Mouse (Mus musculus) embryonic facial prominence, embryonic 13.5 days (tissue): ENCODE data around the gene Fibp. TPM values are rescaled to one million over a fixed set of nuclear protein-coding genes. Genes with fewer than 3 reads are reported as not detected.

ENCODE experiments used
- ATAC-seq: fragments of 200-750 bp; cut with Nextera tagmentation; 2 replicates; pipeline ENCODE4 v1.8.0; 2017; ENCODE audit warnings: low read depth; ENCODE audit not compliant: insufficient number of reproducible peaks, insufficient read depth, low FRiP score, low TSS enrichment
- H3K27ac ChIP-seq: fragments of 300-500 bp; sonication (generic); 2 replicates; pipeline ENCODE4 v1.5.1; 2015; ENCODE audit warnings: moderate library complexity, mild to moderate bottlenecking, inconsistent platforms
- H3K27me3 ChIP-seq: fragments of 300-500 bp; sonication (generic); 2 replicates; pipeline ENCODE4 v1.6.1; 2015; ENCODE audit warnings: mild to moderate bottlenecking, inconsistent platforms
- H3K36me3 ChIP-seq: fragments of 300-500 bp; sonication (generic); 2 replicates; pipeline ENCODE4 v1.6.1; 2015; ENCODE audit warnings: mild to moderate bottlenecking, inconsistent platforms
- H3K4me1 ChIP-seq: fragments of 300-500 bp; sonication (generic); 2 replicates; pipeline ENCODE4 v1.6.1; 2015; ENCODE audit warnings: inconsistent platforms
- H3K4me2 ChIP-seq: fragments of 300-500 bp; sonication (generic); 2 replicates; pipeline ENCODE4 v1.6.1; 2015; ENCODE audit warnings: moderate library complexity, mild to moderate bottlenecking, inconsistent platforms
- H3K4me3 ChIP-seq: fragments of 300-500 bp; sonication (generic); 2 replicates; pipeline ENCODE4 v1.5.1; 2015; ENCODE audit warnings: mild to moderate bottlenecking, inconsistent platforms
- H3K9ac ChIP-seq: fragments of 300-500 bp; sonication (generic); 2 replicates; pipeline ENCODE4 v1.6.1; 2015; ENCODE audit warnings: mild to moderate bottlenecking, inconsistent platforms
- H3K9me3 ChIP-seq: fragments of 300-500 bp; sonication (generic); 2 replicates; pipeline ENCODE4 v1.6.1; 2016; ENCODE audit warnings: inconsistent platforms
- WGBS: fragments of 180-500 bp; shearing (Covaris S2); methylation state at CpG from one replicate; pipeline ENCODE4 v1.1.7; 2015; ENCODE audit warnings: mixed read lengths; 5-methylcytosine and 5-hydroxymethylcytosine counted together
- polyA plus RNA-seq: library from polyadenylated mRNA; unstranded; fragments of >200 nt; fragmentation: Nextera tagmentation; extraction: Ambion mirVana; gene quantifications from 2 replicates; pipeline ENCODE4 v1.2.1, GENCODE M21; 2015

The Fibp gene
- polyA plus RNA-seq, 1 experiment from 2014 or later, result 144 TPM

DNA sequence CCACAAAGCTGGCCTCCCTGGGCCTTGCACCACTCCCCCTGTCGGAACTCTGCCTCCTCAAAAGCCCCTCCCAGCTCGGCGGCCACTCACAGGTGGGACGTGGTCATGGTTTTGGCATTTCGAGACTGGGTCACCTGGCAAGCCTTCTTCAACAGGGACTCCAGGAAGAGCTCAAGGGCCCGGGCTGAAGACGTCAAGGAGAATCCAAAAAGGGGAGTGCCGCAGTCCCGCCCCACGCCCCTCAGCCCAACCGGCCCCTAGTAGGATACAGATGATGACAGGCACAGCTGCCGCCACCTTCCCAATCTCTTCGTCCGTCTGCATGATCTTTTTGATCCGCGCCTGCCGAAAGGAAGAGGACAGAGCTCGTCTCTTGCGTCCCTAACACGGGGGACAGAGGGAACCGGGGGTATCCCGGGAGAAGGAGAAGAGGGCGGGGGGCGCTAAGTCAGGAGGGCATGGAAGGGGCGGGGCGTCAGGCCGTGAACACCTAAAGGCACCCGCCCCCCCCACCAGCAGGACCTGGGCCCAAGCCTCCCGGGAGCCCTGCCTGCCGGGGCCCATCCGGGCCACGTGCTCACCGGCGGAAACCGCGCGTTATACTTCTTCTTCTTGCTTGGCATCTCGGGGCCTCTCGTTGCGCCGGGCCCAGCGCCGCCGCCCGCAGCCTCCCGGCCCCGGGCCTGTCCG is 36.2 kb upstream of the Fibp start:
- H3K9me3 ChIP-seq, result no peaks in the 10 kb centered on the region
- WGBS, result under 1% methylated on average over 47 of the region's 48 CpGs
- peak overlapping the region; percentile 90 for H3K27ac ChIP-seq
- no peaks in the 10 kb centered on the region for H3K27me3 ChIP-seq
- H3K4me2 ChIP-seq, result peak overlapping the region; percentile 79
- peak overlapping the region; percentile 72 for H3K4me3 ChIP-seq
- H3K36me3 ChIP-seq, result peaks cover 58% of the 10 kb centered on the region
- H3K9ac ChIP-seq, result peak overlapping the region; percentile 85
- peak; percentile 60 for ATAC-seq
- peaks cover 37% of the 10 kb centered on the region for H3K4me1 ChIP-seq

DNA sequence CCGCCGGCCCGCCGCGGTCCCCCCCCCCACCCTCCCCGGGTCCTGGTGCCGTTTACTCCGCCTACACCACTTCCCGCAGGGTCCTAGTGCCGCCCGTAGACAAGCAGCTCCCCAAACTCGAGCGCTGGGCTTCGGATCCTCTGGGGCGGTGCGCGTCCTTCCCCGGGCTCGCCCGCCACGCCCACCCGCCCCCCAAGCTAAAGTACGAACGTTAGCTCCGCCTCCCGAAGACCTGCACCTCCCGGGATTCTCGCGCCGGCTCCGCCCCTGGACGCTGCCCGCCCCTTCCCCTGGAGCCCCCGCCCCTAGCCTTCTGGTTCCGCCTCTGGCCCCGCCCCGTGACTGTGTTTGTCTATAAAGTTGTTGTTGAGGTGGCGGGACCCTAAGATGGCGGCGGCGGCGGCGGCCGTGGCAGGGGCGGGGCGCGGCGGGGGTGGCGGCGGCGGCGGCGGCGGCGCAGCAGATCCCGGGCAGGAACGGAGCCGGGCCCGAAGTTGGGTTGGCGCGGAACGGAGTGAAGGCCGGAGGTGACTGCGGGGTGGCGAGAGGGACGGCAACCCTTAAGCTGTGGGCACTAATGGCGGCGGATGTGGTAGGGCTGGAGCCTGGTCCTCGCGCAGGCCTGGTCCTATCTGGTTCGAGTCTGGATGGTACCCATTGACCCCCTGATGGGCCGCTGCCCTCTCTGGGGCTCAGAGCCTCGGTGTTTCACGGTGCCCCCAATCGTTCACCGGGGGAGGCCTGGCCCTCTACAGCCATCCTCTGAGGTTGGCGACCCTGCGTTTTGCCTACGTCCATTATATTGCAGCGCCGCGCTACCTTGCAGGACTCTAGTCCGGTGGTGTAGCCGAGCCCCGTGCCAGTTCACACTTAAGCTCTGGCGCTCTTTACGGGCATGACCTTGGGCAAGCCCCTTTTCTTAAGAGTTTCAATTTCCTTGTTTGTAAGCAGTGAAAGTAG is 35.4 kb upstream of the Fibp start, which contains the start of the genes Drap1 and AI837181:
TSS of gene Drap1 (minus strand) at position 198 of the 960 bp plus-strand sequence.
TSS of gene AI837181 (plus strand) at position 363 of the 960 bp plus-strand sequence.
- peak; percentile 93 for ATAC-seq
- WGBS, result under 1% methylated on average over 66 of the region's 87 CpGs
- H3K27me3 ChIP-seq, result no peaks in the 10 kb centered on the region
- H3K9ac ChIP-seq, result peak within 1 kb of the TSS; percentile 93
- peak within 1 kb of the TSS; percentile 90 for H3K27ac ChIP-seq
- peak within 1 kb of the TSS; percentile 79 for H3K4me2 ChIP-seq
- peaks cover 37% of the 10 kb centered on the region for H3K4me1 ChIP-seq
- H3K36me3 ChIP-seq, result peaks cover 53% of the 10 kb centered on the region
- H3K4me3 ChIP-seq, result peak within 1 kb of the TSS; percentile 72
- no peaks in the 10 kb centered on the region for H3K9me3 ChIP-seq

DNA sequence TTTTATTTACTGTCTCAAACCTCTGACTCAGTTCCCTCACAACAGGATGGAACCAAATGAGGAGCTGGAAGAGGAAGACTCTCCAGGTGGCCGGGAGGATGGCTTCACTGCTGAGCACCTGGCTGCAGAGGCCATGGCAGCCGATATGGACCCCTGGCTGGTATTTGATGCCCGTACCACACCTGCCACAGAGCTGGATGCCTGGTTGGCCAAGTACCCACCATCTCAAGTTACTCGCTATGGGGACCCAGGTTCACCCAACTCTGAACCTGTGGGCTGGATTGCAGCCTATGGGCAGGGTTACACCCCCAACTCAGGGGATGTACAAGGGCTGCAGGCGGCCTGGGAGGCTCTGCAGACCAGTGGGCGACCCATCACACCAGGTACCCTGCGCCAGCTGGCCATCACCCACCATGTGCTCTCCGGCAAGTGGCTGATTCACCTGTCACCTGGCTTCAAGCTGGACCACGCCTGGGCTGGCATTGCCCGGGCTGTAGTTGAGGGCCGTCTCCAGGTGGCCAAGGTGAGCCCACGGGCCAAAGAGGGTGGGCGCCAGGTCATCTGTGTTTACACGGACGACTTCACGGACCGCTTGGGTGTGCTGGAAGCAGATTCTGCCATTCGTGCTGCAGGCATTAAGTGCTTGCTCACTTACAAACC is 34.4 kb upstream of the Fibp start:
- no peak overlapping the region for H3K27ac ChIP-seq
- H3K4me2 ChIP-seq, result peak overlapping the region; percentile 79
- no peaks in the 10 kb centered on the region for H3K9me3 ChIP-seq
- H3K9ac ChIP-seq, result peak overlapping the region; percentile 93
- 89% methylated on average over 18 of the region's 18 CpGs for WGBS
- H3K27me3 ChIP-seq, result no peaks in the 10 kb centered on the region
- peaks cover 37% of the 10 kb centered on the region for H3K4me1 ChIP-seq
- ATAC-seq, result no peak
- peaks cover 44% of the 10 kb centered on the region for H3K36me3 ChIP-seq
- peak overlapping the region; percentile 72 for H3K4me3 ChIP-seq

DNA sequence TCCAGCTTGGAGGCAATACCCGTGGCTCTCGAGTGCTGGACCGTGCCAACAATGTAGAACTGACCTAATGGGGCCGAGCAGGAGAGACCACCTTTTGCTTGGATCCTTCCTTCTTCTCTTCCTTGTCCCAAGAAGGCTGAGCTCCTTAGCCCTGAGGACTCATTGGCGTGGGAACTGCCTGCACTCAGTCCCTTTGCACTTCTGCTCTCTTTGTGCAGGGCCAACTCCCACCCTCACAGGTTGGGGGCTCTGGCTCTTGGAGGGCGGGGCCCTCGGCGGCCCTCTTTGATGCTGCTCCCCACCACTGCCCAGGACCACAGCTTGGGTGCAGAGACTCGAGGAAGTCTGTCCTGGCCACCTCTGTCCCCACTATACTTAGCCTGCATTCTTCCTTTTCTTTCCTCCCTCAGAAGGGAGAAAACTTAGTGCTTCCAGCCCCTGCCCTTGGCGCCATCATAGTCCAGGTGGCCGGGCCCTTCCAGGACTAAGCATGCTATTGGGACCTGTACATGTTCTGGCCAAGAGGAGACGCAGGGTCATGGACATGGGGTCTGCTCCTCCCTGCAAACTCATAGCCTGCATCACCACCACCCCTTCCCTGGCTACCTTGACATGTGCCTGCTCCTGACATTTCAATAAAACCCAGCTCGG is 33.6 kb upstream of the Fibp start:
- H3K27ac ChIP-seq, result no peak overlapping the region
- H3K9ac ChIP-seq, result peak overlapping the region; percentile 93
- peaks cover 37% of the 10 kb centered on the region for H3K36me3 ChIP-seq
- WGBS, result 91% methylated on average over 13 of the region's 13 CpGs
- no peaks in the 10 kb centered on the region for H3K9me3 ChIP-seq
- peaks cover 37% of the 10 kb centered on the region for H3K4me1 ChIP-seq
- H3K4me3 ChIP-seq, result peak overlapping the region; percentile 72
- H3K4me2 ChIP-seq, result peak overlapping the region; percentile 79
- ATAC-seq, result no peak
- H3K27me3 ChIP-seq, result no peaks in the 10 kb centered on the region

- no peaks in the 10 kb centered on the region for H3K9me3 ChIP-seq
- no peaks in the 10 kb centered on the region for H3K27me3 ChIP-seq
- H3K4me3 ChIP-seq, result no peak overlapping the region
- peaks cover 24% of the 10 kb centered on the region for H3K36me3 ChIP-seq
- peak overlapping the region; percentile 48; the same call in 1 of the 2 replicates for H3K27ac ChIP-seq
- WGBS, result 73% methylated on average over 2 of the region's 2 CpGs
- no peak for ATAC-seq
- H3K4me2 ChIP-seq, result no peak overlapping the region
- peaks cover 34% of the 10 kb centered on the region for H3K4me1 ChIP-seq
- no peak overlapping the region for H3K9ac ChIP-seq
These were observed 32.3 kb upstream of the Fibp start for GRCm38 (mm10) chr19:5428083-5428482.

DNA sequence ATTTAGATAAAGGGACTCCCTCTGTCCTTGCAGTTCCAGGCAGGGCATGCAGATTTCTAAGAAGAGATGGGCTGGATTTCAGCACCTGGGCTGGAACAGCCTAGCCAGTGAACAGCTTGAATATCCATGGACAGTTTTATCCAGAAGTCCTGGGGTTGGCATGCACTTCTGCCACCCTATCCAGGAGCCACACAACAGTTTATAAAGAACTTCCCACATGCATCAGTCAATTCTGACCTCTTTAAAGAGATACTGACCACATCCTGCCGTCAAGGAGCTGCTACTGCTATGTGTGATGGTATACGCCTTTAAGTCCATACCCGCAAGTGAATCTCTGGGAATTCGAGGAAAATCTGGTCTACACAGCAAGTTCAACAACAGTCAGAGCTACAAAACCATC is 31.2 kb upstream of the Fibp start:
- Histone ChIP-seq H3K4me1 (peaks cover 35% of the 10 kb centered on the region), H3K4me2 (no peak overlapping the region), H3K27me3 (no peaks in the 10 kb centered on the region), H3K9me3 (no peaks in the 10 kb centered on the region), H3K36me3 (peaks cover 22% of the 10 kb centered on the region), H3K27ac (0 out of 2 replicates have a peak overlapping the region, but pooled peaks have one; percentile 33), H3K4me3 (no peak overlapping the region), H3K9ac (0 out of 2 replicates have a peak overlapping the region, but pooled peaks have one; percentile 6)
- no peak for ATAC-seq
- 83% methylated on average over 4 of the region's 4 CpGs for WGBS

DNA sequence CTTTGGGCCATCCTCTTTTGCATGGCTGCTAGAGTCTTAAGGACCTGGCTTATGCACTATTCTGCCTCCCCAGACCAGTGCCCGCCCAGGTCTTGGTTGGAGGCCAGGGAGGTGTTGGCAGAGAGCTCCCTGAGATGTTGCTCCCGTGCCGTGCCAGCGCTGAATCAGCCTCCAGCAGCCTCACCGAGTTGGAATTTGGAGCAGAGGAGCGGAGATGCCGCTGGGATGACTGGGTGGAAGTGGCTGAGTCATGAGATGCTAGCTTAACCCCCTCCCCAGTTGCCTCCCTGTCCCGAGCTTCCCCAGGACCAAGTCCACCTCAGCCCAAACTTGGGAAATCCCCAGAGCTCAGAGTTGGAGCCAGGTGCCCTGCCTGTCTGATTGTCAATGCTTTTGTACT is 30.6 kb upstream of the Fibp start:
- no peak overlapping the region for H3K4me2 ChIP-seq
- no peaks in the 10 kb centered on the region for H3K9me3 ChIP-seq
- peaks cover 35% of the 10 kb centered on the region for H3K4me1 ChIP-seq
- no peaks in the 10 kb centered on the region for H3K27me3 ChIP-seq
- peaks cover 22% of the 10 kb centered on the region for H3K36me3 ChIP-seq
- no peak overlapping the region for H3K27ac ChIP-seq
- 73% methylated on average over 8 of the region's 8 CpGs for WGBS
- H3K9ac ChIP-seq, result no peak overlapping the region
- H3K4me3 ChIP-seq, result no peak overlapping the region
- no peak for ATAC-seq

DNA sequence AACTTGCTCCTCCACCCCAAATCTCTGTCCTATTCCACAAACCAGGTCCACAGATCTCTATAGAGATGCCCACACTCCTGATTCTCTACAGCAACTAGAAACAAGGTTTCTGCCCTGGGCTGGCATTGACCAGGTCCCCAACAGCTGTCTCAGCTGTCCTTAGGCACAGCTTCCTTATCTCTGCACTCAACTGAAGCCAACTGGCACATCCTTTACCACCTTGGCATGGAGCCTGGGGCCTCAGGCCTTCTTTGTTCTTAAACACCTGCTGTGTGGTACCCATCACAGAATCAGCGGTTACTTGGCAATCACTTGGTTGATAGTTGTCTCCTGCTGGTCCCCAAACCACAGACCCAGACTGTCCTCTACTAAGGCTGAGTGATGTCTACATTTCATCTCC is 30.0 kb upstream of the Fibp start:
- H3K27ac ChIP-seq, result no peak overlapping the region
- peaks cover 35% of the 10 kb centered on the region for H3K4me1 ChIP-seq
- no peaks in the 10 kb centered on the region for H3K9me3 ChIP-seq
- H3K36me3 ChIP-seq, result peaks cover 22% of the 10 kb centered on the region
- no peak overlapping the region for H3K4me3 ChIP-seq
- 87% methylated on average over 1 of the region's 1 CpGs for WGBS
- no peak overlapping the region for H3K4me2 ChIP-seq
- no peaks in the 10 kb centered on the region for H3K27me3 ChIP-seq
- ATAC-seq, result no peak
- H3K9ac ChIP-seq, result no peak overlapping the region

GRCm38 (mm10) chr19:5431911-5432464 is 28.4 kb upstream of the Fibp start:
- Histone ChIP-seq H3K36me3 (peaks cover 10% of the 10 kb centered on the region), H3K4me3 (no peak overlapping the region), H3K9me3 (no peaks in the 10 kb centered on the region), H3K9ac (peak overlapping the region; percentile 7; the same call in 1 of the 2 replicates), H3K27me3 (no peaks in the 10 kb centered on the region), H3K4me1 (peaks cover 22% of the 10 kb centered on the region), H3K27ac (no peak overlapping the region), H3K4me2 (no peak overlapping the region)
- ATAC-seq, result no peak
- 74% methylated on average over 4 of the region's 4 CpGs for WGBS

- peaks cover 19% of the 10 kb centered on the region for H3K4me1 ChIP-seq
- peak overlapping the region; percentile 68 for H3K9ac ChIP-seq
- peak overlapping the region; percentile 72 for H3K4me2 ChIP-seq
- no peaks in the 10 kb centered on the region for H3K27me3 ChIP-seq
- H3K9me3 ChIP-seq, result no peaks in the 10 kb centered on the region
- peak overlapping the region; percentile 76 for H3K27ac ChIP-seq
- peak overlapping the region; percentile 40 for H3K4me3 ChIP-seq
- peaks cover 6% of the 10 kb centered on the region; the same call in 1 of the 2 replicates for H3K36me3 ChIP-seq
- ATAC-seq, result peak; percentile 45; the same call in 1 of the 2 replicates
- 7% methylated on average over 16 of the region's 16 CpGs for WGBS
These were observed 27.2 kb upstream of the Fibp start for GRCm38 (mm10) chr19:5432992-5433852.
